Mouse (Mus musculus) left cerebral cortex, postnatal 36 days (tissue): ENCODE results near the gene Hspa1b. TPM values are rescaled to one million over a fixed set of nuclear protein-coding genes. Genes with fewer than 3 reads are reported as not detected.
"Not testable (repeated sequence)": the region's sequence is repeated elsewhere in the genome, so short reads cannot be mapped to it uniquely, and the experiment has no call there.

Experiments
- DNase-seq, 2 experiments: peaks; one replicate each; pipeline ENCODE4 v3.0.0; 2021 to 2022; ENCODE audit warnings: low spot score in 2 of 2, mixed read lengths in 1 of 2
- intact Hi-C: fragments of 180-260 bp; cut with DNase I; formaldehyde crosslinking; loops from one replicate; pipeline ENCODE4 v1.15.1; 2025
- total RNA-seq, 2 experiments: library from RNA; stranded (reverse); gene quantifications; 2 replicates each; pipeline ENCODE4 v1.2.3; 2021

The Hspa1b gene
- total RNA-seq, 2 experiments from 2014 or later = 12.9 to 23.4 TPM

- intact Hi-C loops = no loop called here
- no peak for DNase-seq
These were observed 35.7 kb upstream of the Hspa1b start for GRCm38 (mm10) chr17:34994751-34995150.

DNA sequence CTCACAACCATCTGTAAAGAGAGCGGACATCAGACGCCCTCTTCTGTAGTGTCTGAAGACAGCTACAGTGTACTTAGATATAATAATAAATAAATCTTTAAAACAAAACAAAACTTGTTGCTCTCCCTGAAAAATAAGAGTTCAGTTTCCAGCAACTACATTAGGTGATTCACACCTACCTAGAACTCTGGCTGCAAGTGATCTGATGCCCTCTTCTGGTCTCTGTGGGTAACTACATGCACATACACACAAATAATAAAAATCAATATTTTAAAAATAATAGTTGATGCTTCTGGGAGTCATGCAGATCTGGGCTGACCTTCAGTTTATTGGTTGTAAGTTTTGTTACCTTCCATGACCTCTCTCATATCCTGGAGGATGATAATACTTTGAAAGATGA lies 25.2 kb upstream of the Hspa1b start:
- intact Hi-C loops = loop anchor here (5.0 kb wide), 1 partner anchor 132 kb away; the partner anchor contains the start of genes Nelfe and Skiv2l
- DNase-seq = no peak

DNA sequence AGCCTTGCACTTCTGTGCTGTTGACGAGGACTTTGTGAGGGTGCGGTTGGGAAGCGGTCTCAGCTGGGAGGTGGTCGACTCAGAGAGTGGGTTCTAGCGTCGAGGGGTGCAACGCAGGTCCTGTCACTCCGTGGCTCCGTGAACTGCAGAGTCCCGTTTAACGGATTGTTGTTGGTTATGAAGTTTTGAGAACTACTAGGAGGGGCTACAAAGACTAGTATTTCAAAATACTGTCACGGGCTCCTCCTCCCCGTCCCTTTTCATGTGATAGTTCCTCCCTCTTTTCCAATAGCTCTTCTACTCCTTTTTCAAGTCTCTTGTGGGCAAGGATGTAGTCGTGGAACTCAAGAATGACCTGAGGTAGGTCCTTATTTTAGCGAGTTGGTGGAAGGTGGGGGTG lies 23.3 kb upstream of the Hspa1b start:
- no peak for DNase-seq
- intact Hi-C loops = loop anchor here (5.0 kb wide), 1 partner anchor 130 kb away; the partner anchor contains the start of genes Nelfe and Skiv2l

GRCm38 (mm10) chr17:34981690-34982180 lies 22.7 kb upstream of the Hspa1b start, which contains the start of gene Lsm2:
Lsm2 (plus strand) TSS chr17:34981862.
- DNase-seq = peak; percentile 94 to 97
- intact Hi-C loops = loop anchor here (1.0 to 5.0 kb wide), 2 partner anchors 29 to 129 kb away; partner anchors contain the start of genes Nelfe and Skiv2l

GRCm38 (mm10) chr17:34980655-34981054 lies 21.6 kb upstream of the Hspa1b start:
- intact Hi-C loops = loop anchor here (1.0 to 5.0 kb wide), 2 partner anchors 28 to 128 kb away; partner anchors contain the start of genes Nelfe and Skiv2l
- no peak for DNase-seq

DNA sequence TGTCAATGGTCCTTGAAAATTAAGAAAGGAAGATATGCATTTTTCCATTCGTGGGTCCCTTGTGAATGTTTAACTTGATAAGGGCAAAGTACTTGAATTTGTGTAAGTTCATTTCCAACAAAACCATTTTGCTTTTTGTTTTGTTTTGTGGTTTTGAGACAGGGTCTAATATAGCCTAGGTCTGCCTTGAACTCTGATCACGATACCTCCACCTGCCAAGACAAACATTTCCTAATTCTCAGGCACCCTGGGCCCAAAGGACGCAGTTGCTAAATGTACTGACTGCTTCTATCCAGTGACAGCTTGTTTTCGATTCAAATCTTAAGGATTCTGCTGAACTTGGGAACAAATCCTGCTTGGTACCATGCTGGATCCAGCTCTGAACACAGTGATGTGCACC lies 20.6 kb upstream of the Hspa1b start:
- intact Hi-C loops = loop anchor here (5.0 kb wide), 1 partner anchor 127 kb away; the partner anchor contains the start of genes Nelfe and Skiv2l
- no peak for DNase-seq

- intact Hi-C loops = no loop called here
These were observed 19.2 kb upstream of the Hspa1b start for GRCm38 (mm10) chr17:34978239-34978638.

DNA sequence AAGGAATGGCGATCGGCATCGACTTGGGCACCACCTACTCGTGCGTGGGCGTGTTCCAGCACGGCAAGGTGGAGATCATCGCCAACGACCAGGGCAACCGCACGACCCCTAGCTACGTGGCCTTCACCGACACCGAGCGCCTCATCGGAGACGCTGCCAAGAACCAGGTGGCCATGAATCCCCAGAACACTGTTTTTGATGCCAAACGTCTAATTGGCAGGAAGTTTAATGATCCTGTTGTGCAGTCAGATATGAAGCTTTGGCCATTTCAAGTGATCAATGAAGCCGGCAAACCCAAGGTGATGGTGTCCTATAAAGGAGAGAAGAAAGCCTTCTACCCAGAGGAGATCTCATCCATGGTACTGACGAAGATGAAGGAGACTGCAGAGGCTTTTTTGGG lies 18.0 kb upstream of the Hspa1b start:
- DNase-seq = no peak
- intact Hi-C loops = no loop called here

More at GRCm38 (mm10) chr17:34978239-34978638, 19.2 kb upstream of the Hspa1b start:
- no peak for DNase-seq

DNA sequence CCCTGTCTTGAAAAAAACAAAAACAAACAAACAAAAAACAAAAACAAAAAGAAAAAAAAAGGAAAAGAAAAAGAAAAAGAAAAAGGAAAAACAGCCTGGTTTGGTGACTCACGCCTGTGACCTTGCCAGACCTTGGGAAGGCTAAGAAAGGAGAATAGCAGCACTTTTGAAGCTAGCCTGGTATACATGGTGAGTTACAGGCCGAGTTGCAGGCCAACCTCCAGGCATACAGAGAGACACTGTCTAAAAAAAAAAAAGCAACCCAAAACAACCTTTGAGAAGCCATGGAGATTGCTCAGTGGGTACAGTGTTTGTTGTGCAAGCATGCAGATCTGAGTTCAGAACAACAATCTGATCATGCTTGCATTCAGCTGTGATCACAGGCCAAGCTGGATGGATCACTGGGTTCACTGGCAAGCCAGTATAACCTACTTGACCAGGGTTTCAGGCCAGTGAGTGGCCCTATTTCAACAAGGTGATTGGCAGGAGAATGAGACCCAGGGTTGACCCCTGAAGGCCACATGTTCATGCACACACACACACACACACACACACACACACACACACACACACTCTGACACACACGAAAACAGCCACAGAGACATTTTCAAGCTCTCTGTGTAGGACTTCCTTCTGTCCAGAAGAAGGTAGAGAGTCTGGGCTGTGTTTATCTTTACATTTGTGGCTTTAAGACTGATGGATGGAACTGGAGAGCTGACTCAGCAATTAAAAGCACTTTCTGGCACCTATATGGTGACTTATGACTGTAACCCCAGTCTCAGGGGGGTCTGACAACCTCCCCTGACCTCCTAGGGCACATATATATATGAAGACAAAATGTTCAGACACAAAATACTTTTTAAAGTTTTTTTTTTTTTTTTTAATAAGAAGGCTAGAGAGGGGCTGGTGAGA lies 16.8 kb upstream of the Hspa1b start:
- intact Hi-C loops = no loop called here
- DNase-seq = no peak

DNA sequence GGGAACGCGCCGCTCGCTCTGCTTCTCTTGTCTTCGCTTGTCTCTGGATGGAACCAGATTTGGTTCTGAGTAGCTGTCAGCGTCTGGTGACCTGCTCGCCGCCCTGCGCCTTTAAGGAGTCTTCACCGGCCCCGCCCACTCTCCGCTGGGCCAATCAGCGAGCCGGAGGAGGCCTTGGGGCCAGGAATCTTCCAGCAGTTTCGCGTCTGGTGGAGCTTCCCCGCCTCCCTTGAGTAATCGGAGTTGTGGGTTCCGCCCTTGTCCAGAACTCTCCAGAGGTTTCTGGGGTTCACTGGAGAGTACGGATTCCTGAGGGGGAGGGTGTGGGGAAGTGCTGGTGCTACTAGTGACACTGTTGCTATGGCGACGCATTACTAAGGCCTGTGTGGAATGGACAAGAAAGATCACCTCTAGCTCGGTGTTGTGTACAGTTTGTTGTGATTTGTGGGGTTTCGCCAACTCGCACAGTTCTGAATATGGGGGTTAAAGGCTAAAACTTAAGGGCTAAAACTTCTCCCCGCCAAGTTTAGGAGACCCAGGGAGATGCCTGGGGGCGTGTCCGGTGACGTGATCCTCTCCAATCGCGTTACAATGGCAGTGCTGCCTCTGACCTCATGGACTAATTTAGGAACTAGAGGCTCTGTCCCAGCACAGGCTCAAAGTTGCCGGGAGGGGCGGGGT lies 13.2 kb upstream of the Hspa1b start, which contains the start of the genes Hspa1a and Hspa1l:
Hspa1a (minus strand) TSS at position 88 of the 681 bp plus-strand sequence.
Hspa1l (plus strand) TSS at position 635 of the 681 bp plus-strand sequence.
- DNase-seq = peak; percentile 83
- intact Hi-C loops = not testable (repeated sequence)

DNA sequence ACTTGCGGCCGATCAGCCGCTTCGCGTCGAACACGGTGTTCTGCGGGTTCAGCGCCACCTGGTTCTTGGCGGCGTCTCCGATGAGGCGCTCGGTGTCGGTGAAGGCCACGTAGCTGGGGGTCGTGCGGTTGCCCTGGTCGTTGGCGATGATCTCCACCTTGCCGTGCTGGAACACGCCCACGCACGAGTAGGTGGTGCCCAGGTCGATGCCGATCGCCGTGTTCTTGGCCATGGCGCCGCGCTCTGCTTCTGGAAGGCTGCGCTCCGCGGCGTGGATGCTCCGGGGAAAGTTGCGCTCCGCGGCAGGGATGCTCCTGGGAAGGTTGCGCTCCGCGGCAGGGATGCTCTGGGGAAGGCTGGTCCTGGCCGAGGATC lies 12.6 kb upstream of the Hspa1b start:
- intact Hi-C loops, DNase-seq: not testable (repeated sequence)

- intact Hi-C loops, DNase-seq: not testable (repeated sequence)
These were observed 11.8 kb upstream of the Hspa1b start for GRCm38 (mm10) chr17:34970850-34971249.

- DNase-seq, intact Hi-C loops: not testable (repeated sequence)
These were observed 10.8 kb upstream of the Hspa1b start, which contains the start of gene Gm20481 for GRCm38 (mm10) chr17:34969822-34970221. Gm20481 (plus strand) TSS chr17:34969912.

DNA sequence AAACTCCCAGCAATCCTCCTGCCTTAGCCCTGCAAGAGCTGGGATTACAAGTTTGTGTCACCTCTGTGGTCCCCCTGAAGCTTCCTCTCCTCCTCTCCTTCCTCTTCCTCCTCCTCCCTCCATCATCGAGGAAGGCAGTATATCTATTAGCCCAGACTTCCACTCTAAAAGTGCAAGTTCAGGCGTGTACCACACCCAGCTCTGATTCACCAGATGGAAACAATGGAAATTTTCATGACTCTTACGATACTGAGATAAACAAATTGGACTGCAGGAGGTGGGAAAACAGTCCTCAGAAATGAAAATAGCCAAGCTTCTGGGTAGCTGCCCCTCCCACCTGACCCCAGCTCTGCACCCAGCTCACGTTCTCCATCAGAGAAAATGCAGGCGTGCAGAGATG lies 6.6 kb upstream of the Hspa1b start:
- intact Hi-C loops = no loop called here

GRCm38 (mm10) chr17:34964640-34965049 lies 5.6 kb upstream of the Hspa1b start:
- DNase-seq = no peak
- intact Hi-C loops = no loop called here

More for the DNA sequence above, 6.6 kb upstream of the Hspa1b start:
- DNase-seq = no peak

GRCm38 (mm10) chr17:34962841-34963240 lies 3.8 kb upstream of the Hspa1b start:
- intact Hi-C loops = no loop called here
- no peak for DNase-seq

DNA sequence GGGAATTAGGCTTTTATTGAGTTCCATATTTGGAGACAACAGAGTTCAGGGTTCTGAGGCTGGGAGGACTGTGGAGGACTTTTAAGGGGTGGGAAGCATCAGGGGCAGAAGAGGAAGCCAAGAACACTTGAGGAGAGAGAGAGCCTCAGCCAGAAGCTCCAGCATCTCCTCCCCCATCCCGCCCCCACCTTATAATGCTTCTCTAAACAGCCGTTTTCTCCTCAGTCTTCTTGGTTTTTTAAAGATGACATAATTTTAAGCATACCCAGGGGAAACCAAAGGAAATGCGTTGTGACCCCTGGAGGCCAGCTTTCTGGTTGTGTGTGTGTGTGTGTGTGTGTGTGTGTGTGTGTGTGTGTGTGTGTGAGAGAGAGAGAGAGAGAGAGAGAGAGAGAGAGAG lies 3.1 kb upstream of the Hspa1b start:
- DNase-seq = no peak
- intact Hi-C loops = no loop called here

- intact Hi-C loops = no loop called here
- DNase-seq = no peak
These were observed 1.9 kb upstream of the Hspa1b start for GRCm38 (mm10) chr17:34960702-34961493.
